Mouse (Mus musculus) kidney, adult 2 months (tissue): ENCODE measurements around the gene Pcnx2. TPM values are rescaled to one million over a fixed set of nuclear protein-coding genes. Genes with fewer than 3 reads are reported as not detected.

Experiments
- DNase-seq: peaks from one replicate; pipeline ENCODE4 v3.0.0; 2021
- H3K27ac ChIP-seq: fragments of 200-500 bp; 2 replicates; pipeline ENCODE4 v1.5.1; 2012; ENCODE audit warnings: low read depth, low read length, control low read depth, inconsistent platforms; ENCODE audit not compliant: insufficient read depth
- H3K27me3 ChIP-seq: fragments of 200-500 bp; replicated peaks from 2 replicates; pipeline ENCODE4 v1.6.1; 2012; ENCODE audit warnings: mild to moderate bottlenecking, moderate library complexity, low read length, inconsistent platforms; ENCODE audit not compliant: control insufficient read depth, insufficient read depth
- H3K36me3 ChIP-seq: fragments of 200-500 bp; 2 replicates; pipeline ENCODE4 v1.6.1; 2012; ENCODE audit warnings: mild to moderate bottlenecking, moderate library complexity, low read length, inconsistent platforms; ENCODE audit not compliant: control insufficient read depth, insufficient read depth
- H3K4me1 ChIP-seq: fragments of 200-500 bp; 2 replicates; pipeline ENCODE4 v1.6.1; 2011; ENCODE audit warnings: low read length; ENCODE audit not compliant: control insufficient read depth, insufficient read depth
- H3K4me3 ChIP-seq: fragments of 200-500 bp; 2 replicates; pipeline ENCODE4 v1.5.1; 2011; ENCODE audit warnings: mild to moderate bottlenecking, low read depth, low read length, control low read depth; ENCODE audit not compliant: insufficient read depth
- CTCF ChIP-seq: fragments of 200-500 bp; conservative IDR thresholded peaks from 2 replicates; pipeline ENCODE4 v1.5.1; 2011; ENCODE audit warnings: low read depth, mild to moderate bottlenecking, control low read depth, low read length, moderate library complexity, mixed read lengths; ENCODE audit not compliant: insufficient read depth, insufficient read length
- POLR2A ChIP-seq: fragments of 200-500 bp; IDR thresholded peaks from one replicate; pipeline ENCODE4 v1.6.1; 2011; ENCODE audit warnings: low read depth, low read length, control low read depth
- WGBS: fragments of 180-500 bp; shearing (Covaris S2); methylation state at CpG from one replicate; pipeline ENCODE4 v1.1.7; 2018; 5-methylcytosine and 5-hydroxymethylcytosine counted together
- polyA plus RNA-seq: library from polyadenylated mRNA; depleted of rRNA; stranded (reverse); fragments of >200 nt; gene quantifications from 2 replicates; pipeline ENCODE4 v1.2.3, GENCODE M21; 2012

Gene Pcnx2
- polyA plus RNA-seq, 1 experiment = 0.20 TPM

GRCm38 (mm10) chr8:125792816-125793455 lies 105.2 kb downstream of the Pcnx2 start:
- no peak overlapping the region for H3K4me3 ChIP-seq
- TF ChIP-seq CTCF (no peak), POLR2A (no peak)
- no peaks in the 10 kb centered on the region for H3K36me3 ChIP-seq
- DNase-seq = no peak
- H3K4me1 ChIP-seq = no peaks in the 10 kb centered on the region
- no peak overlapping the region for H3K27ac ChIP-seq
- H3K27me3 ChIP-seq = no peaks in the 10 kb centered on the region
- WGBS = 83% methylated on average over 9 of the region's 9 CpGs

- no peak for DNase-seq
- H3K36me3 ChIP-seq = no peaks in the 10 kb centered on the region
- H3K4me3 ChIP-seq = no peak overlapping the region
- TF ChIP-seq CTCF (no peak), POLR2A (no peak)
- H3K27ac ChIP-seq = no peak overlapping the region
- WGBS = 84% methylated on average over 7 of the region's 7 CpGs
- H3K4me1 ChIP-seq = no peaks in the 10 kb centered on the region
- H3K27me3 ChIP-seq = no peaks in the 10 kb centered on the region
Measured at GRCm38 (mm10) chr8:125786886-125787285, 111.2 kb downstream of the Pcnx2 start.

- no peak for TF ChIP-seq POLR2A
- TF ChIP-seq CTCF = no peak
- peak; percentile 20 for DNase-seq
- H3K4me1 ChIP-seq = no peaks in the 10 kb centered on the region
- H3K27ac ChIP-seq = no peak overlapping the region
- H3K4me3 ChIP-seq = no peak overlapping the region
- no peaks in the 10 kb centered on the region for H3K27me3 ChIP-seq
- H3K36me3 ChIP-seq = no peaks in the 10 kb centered on the region
- 59% methylated on average over 3 of the region's 3 CpGs for WGBS
Measured at GRCm38 (mm10) chr8:125782161-125782560, 116.0 kb downstream of the Pcnx2 start.

- no peaks in the 10 kb centered on the region for H3K27me3 ChIP-seq
- no peak for DNase-seq
- no peak overlapping the region for H3K4me3 ChIP-seq
- no peaks in the 10 kb centered on the region for H3K36me3 ChIP-seq
- no peak for TF ChIP-seq CTCF
- no peak overlapping the region for H3K27ac ChIP-seq
- no peaks in the 10 kb centered on the region for H3K4me1 ChIP-seq
- WGBS = 45% methylated on average over 8 of the region's 8 CpGs
Measured at GRCm38 (mm10) chr8:125779656-125780055, 118.5 kb downstream of the Pcnx2 start.

GRCm38 (mm10) chr8:125778919-125779318 lies 119.2 kb downstream of the Pcnx2 start:
- no peaks in the 10 kb centered on the region for H3K36me3 ChIP-seq
- no peak overlapping the region for H3K27ac ChIP-seq
- H3K4me3 ChIP-seq = no peak overlapping the region
- no peak for DNase-seq
- H3K27me3 ChIP-seq = no peaks in the 10 kb centered on the region
- WGBS = 94% methylated on average over 5 of the region's 5 CpGs
- no peak for TF ChIP-seq POLR2A
- no peak for TF ChIP-seq CTCF
- no peaks in the 10 kb centered on the region for H3K4me1 ChIP-seq

- Histone ChIP-seq H3K4me3 (no peak overlapping the region), H3K4me1 (no peaks in the 10 kb centered on the region), H3K27ac (no peak overlapping the region), H3K27me3 (no peaks in the 10 kb centered on the region), H3K36me3 (no peaks in the 10 kb centered on the region)
- DNase-seq = no peak
- 70% methylated on average over 12 of the region's 12 CpGs for WGBS
- TF ChIP-seq POLR2A (no peak), CTCF (no peak)
Measured at GRCm38 (mm10) chr8:125777478-125778164, 120.5 kb downstream of the Pcnx2 start.

GRCm38 (mm10) chr8:125776800-125777199 lies 121.3 kb downstream of the Pcnx2 start:
- H3K27me3 ChIP-seq = no peaks in the 10 kb centered on the region
- H3K27ac ChIP-seq = no peak overlapping the region
- peak; percentile 31 for DNase-seq
- no peaks in the 10 kb centered on the region for H3K36me3 ChIP-seq
- no peaks in the 10 kb centered on the region for H3K4me1 ChIP-seq
- 53% methylated on average over 6 of the region's 6 CpGs for WGBS
- H3K4me3 ChIP-seq = no peak overlapping the region
- TF ChIP-seq CTCF (no peak), POLR2A (no peak)
